Mouse (Mus musculus): ENCODE measurements around the gene Vps53.
"Not testable (repeated sequence)": the region's sequence is repeated elsewhere in the genome, so short reads cannot be mapped to it uniquely, and the experiment has no call there.

The Vps53 gene

DNA sequence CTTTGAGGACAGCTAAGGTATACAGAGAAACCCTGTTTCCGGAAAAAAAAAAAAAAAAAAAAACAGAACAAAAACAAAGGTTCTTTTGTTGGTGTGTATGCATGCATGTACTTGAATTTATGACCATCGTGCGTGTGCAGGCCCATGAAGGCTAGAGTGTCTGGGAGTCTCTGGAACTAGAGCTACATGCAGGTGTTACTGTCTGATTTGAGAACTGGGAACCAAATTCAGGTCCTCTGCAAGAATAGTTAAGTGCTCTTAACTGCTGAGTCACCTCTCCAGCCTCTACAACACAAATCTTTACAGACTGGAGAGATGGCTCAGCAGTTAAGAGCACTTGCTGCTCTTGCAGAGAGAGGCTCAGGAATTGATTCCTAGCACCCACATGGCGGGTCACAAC, 163.6 kb downstream of the Vps53 start:
- peak; percentile 11 for DNase-seq (ENCODE audit: low read depth)

DNA sequence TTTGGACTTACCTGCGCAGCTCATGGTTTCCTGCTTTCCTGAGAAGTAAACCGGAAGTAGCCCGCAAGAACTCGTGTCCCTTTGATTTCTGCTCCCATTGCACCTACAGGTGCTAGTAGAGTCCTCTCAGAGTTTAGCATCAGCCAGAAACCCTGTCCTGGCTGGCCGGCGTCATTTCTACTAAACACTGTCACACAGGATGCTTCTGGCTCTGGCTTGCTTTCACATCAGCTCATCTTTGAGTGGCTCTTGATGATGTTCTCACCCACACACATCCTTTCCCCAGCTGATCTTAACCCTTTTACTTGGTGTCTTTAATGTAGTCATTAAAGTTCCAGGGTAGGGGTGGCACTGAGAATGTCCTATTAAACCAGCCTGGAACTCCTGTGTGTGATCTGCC, 164.2 kb downstream of the Vps53 start:
- no peak for DNase-seq (ENCODE audit: low read depth)

DNA sequence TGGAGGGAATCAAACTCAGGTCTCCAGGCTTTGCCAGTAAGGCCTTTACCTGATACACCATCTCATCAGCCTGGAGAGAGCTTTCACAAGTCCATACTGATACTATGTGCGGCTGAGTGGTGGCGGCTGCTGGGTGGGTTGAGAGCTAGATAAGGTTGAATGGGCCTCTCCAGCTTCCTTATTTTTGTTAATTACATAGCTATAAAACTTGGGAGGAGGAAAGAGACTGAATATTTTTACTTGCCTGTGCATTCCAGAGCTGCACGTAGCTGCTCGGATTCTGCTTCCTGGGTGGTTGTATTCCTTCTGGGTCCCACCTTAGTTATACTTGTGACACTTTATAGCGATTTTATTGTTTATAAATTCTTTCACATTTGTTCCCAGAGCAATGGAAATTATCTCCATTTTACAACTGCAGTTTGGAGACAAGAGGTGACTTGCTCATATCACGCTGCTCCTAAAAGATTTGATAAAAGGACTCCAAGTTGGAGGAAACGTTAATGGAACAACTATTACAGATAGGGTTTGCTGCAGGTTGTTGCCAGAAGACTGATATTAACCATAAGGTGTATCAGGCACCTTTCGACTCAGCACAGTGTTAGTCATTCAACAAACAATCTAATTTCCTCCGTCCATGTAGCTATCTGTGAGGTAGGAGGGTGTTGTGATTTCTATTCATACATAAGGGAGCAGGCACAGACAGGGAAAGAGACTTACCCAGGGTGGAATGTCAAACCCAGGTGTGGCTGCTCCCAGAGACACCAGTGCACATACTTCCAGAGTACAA, 168.4 kb downstream of the Vps53 start:
- DNase-seq (ENCODE audit: low read depth), result no peak

DNA sequence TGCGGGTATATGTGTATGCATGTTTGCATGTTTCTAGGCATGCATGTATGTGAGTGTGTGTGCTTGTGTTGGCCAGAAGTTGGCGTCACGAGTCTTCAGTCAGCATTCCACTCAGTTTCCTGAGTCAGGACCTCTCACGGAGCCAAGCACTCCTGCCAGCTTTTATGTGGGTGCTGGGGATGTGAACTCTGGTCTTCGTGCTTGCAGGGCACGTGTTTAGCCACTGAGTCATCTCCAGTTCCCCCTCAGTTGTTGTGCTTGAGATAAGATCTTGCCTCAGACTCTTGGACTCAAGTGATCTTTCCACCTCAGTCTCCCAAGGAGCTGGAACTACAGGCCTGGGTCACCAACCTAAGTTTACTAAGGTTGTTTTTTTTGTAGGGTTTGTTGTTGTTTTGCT, 170.3 kb downstream of the Vps53 start:
- DNase-seq (ENCODE audit: low read depth), result peak; percentile 59

DNA sequence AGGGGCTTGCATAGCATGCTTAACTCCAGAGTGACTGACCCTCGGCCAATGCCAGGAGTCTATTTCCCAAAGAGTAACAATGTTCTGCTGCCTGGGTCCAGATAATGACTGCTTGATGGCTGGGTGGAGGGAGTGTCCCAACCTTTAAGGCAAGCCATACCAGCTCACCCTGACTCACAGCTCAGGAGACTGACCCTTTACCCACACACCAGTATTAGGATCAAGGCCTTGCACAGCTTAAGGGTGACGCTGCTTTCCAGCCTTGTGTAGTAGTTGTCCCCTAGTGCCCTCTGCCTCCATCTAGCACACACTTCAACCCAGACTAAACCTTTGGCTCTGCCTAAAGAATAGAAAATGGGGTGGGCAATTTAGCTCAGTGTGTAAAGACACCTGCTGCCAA, 171.3 kb downstream of the Vps53 start:
- no peak for DNase-seq (ENCODE audit: low read depth)

DNA sequence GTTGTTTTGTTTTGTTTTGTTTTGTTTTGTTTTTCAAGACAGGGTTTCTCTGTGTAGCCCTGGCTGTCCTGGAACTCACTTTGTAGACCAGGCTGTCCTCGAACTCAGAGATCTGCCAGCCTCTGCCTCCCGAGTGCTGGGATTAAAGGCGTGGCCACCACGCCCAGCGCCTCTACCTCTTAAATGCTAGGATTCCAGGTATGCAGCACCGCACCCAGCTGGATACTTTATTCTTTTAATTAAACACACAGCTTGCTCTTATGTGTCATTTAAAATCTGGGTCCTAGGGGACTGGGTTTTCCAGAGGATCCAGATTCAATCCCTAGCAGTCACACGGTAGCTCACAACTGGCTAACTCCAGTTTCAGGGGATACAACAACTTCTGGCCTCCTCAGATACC, 175.2 kb downstream of the Vps53 start:
- DNase-seq (ENCODE audit: low read depth), result not testable (repeated sequence)

DNA sequence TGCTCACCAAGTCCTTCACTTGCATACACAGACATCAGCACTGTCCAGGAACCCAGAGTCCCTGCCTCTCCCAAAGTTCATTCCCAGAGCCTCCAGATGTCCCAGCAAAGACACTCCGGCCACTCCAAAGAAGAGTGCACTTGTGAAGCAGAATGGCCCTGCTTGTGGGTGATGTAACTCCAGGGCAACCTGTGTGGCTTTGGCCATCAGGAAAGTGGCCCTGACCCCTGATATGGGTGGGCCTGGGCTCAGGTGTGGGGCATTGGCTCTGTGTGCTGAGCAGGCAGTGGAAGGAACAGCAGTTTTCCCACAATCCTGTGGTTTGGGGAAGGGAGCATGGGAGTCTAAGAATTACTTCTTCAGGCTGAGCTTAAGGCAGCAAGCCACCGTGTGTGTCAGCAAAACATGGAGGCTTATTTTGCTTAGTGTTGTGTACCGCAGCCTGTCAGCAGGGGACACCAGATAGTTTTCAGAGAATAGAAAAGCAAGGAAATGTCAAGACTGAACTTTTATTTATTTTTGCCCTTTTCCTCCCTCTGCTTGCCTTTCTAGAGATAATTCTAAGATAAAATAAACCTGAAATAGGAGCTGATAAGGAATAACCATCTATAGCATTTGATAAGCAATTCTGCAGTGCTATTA, 178.1 kb downstream of the Vps53 start:
- DNase-seq (ENCODE audit: low read depth), result peak; percentile 38

DNA sequence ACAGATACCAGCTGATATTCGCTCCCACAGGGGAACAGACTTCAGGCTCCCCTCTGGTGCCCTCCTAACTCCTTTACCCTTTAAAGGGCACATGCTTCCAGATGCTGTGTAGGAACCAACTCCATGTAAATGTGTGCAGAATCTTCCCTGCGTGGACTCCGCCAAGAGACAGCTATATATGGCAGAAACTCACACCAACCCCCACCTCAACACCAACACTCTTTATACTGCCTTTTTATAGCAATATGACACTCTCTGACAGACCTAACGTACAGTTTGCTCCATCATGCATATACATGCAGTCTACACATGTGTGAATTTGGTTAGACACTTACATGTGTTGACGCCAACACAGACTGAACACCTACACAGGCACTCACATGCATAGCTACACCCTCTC, 178.7 kb downstream of the Vps53 start:
- no peak for DNase-seq (ENCODE audit: low read depth)

DNA sequence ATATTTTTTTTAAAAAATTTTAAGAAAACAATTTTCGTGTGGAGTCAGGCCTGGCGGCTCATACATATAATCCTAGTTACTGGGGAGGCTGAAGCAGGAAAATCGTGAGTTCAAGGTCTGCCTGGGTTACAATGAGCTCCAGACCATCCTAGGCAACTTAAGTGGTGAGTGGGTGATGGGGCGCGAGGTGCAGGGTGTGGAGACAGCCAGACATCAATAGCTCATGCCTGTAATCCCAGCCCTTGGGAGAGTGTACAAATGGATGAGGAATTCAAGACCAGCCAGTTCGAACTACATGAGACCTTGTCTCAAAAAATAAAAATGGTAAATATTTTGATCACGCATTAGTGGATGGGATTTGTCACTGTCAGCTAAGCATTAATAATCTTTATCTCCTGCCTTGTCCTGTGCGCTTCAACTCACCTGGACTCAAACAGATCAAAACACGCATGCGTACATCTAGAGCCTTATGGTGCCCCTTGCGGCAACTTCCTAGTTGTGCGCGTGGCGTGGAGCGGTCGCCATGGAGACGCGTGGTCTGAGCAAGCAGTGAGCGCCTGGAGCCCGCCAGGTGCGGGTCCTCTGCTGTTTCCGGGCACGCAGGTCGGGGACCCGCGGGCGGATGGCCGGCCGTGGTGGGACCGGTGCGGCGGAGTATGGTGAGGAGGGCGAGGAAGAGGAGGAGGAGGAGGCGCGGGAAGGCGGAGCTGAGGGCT, 179.8 kb downstream of the Vps53 start, which contains the start of gene 1700016K19Rik:
Gene 1700016K19Rik, plus strand, starts transcription at position 473 of the 716 bp plus-strand sequence.
- DNase-seq (ENCODE audit: low read depth), result no peak

Data from NIH3T3 (cell line).